Mouse (Mus musculus) ES-E14 (cell line): ENCODE results near the gene Cd4.

ENCODE experiments used
- CHD2 ChIP-seq: IDR thresholded peaks from 2 replicates; pipeline ENCODE4 v1.6.1; 2014; ENCODE audit warnings: mild to moderate bottlenecking, low read depth, low read length, inconsistent platforms
- MAFK ChIP-seq: IDR thresholded peaks from 2 replicates; pipeline ENCODE4 v1.6.1; 2014; ENCODE audit warnings: mild to moderate bottlenecking, low read depth, low read length, inconsistent platforms; ENCODE audit not compliant: insufficient read depth
- ZC3H11A ChIP-seq: IDR thresholded peaks from 2 replicates; pipeline ENCODE4 v1.6.1; 2012; ENCODE audit warnings: low read depth, mild to moderate bottlenecking, inconsistent platforms, low read length, borderline replicate concordance
- ZNF384 ChIP-seq: IDR thresholded peaks from 2 replicates; pipeline ENCODE4 v1.6.1; 2012; ENCODE audit warnings: low read depth, low read length, inconsistent platforms

- TF ChIP-seq MAFK: no peak
- no peak for TF ChIP-seq ZC3H11A
- no peak for TF ChIP-seq ZNF384
- no peak for TF ChIP-seq CHD2
Observed at GRCm38 (mm10) chr6:124917518-124918330, 29.7 kb upstream of the Cd4 start.
